Mouse (Mus musculus) embryonic fibroblast, embryonic 13.5 days (primary cell): ENCODE data around the gene Ash1l.

Experiments
- CTCF ChIP-seq: IDR thresholded peaks from 2 replicates; pipeline ENCODE4 v1.5.1; 2011; ENCODE audit warnings: mild to moderate bottlenecking, control low read depth, low read length, moderate library complexity, borderline replicate concordance; ENCODE audit not compliant: insufficient read depth
- POLR2A ChIP-seq: IDR thresholded peaks from 2 replicates; pipeline ENCODE4 v1.6.1; 2011; ENCODE audit warnings: low read depth, mild to moderate bottlenecking, control low read depth, low read length, moderate library complexity

GRCm38 (mm10) chr3:88953246-88953645, 2.8 kb downstream of the Ash1l start:
- TF ChIP-seq POLR2A = no peak
- no peak for TF ChIP-seq CTCF
